Mouse (Mus musculus): ENCODE data around the gene Hoxb8. TPM values are rescaled to one million over a fixed set of nuclear protein-coding genes. Genes with fewer than 3 reads are reported as not detected.

The Hoxb8 gene
- 0.05 TPM for polyA plus RNA-seq (2012; fragmentation: generic; extraction: Trizol)

DNA sequence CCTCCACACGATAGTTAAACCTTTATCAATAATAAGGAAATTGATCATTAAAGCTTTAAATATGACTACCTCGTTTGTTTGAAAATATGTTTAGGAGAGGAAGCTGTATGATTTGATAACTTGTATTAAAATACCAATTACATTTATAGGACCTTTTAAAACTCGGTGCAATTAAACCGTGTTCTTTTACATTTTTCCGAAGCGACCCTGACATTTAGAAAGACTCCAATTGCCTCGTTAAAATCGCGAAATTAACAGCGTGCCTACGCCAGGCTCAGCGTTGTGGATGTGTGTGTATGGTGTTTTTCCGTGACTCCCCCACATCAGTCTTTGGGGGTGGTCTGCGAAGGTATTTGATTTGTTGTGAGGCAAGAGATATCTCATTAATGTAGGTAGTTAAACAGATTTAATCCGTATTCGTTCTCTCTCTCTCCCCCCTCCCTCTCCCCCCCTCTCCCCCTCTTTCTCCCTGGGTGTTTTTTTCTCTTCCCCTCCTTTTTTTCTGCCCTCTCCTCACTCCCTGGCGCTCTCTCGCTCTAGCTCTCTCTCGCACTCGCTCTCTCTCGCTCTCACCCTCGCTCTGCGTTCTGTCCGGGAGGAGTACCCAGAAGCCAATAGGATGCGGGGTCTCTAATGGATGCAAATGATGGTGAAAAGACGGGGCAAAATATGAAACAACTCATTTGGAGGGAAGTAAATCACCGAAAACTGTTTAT is at the start of gene Hoxb8:
TSS of gene Hoxb8 (plus strand) at position 51 of the 716 bp plus-strand sequence.
- TF ChIP-seq CEBPB (IDR thresholded peaks at IDR 0.05; ENCODE audit: insufficient read depth, poor library complexity, severe bottlenecking) (no peak), MAX (IDR thresholded peaks at IDR 0.05; ENCODE audit: low read depth) (no peak), REST (IDR thresholded peaks at IDR 0.05; ENCODE audit: insufficient read depth, insufficient read length) (no peak), TCF12 (IDR thresholded peaks at IDR 0.05; ENCODE audit: insufficient read depth, poor library complexity, severe bottlenecking) (no peak), USF1 (IDR thresholded peaks at IDR 0.05; ENCODE audit: low read depth) (no peak), TCF3 (IDR thresholded peaks at IDR 0.05; ENCODE audit: insufficient read length, low read depth) (no peak), SRF (IDR thresholded peaks at IDR 0.05; ENCODE audit: control insufficient read depth, insufficient read length, low read depth) (no peak), E2F4 (IDR thresholded peaks at IDR 0.05; ENCODE audit: insufficient read depth) (no peak), MYOG (IDR thresholded peaks at IDR 0.05; ENCODE audit: control insufficient read depth in 1 of 3, insufficient read depth in 1 of 3, insufficient read length in 2 of 3, low read depth in 2 of 3) (no peak), POLR2AphosphoS2 (IDR thresholded peaks at IDR 0.05; ENCODE audit: insufficient read length, low read depth) (no peak), POLR2A (IDR thresholded peaks at IDR 0.05; ENCODE audit: insufficient read length, low read depth) (no peak), MYOD1 (IDR thresholded peaks at IDR 0.05; ENCODE audit: control insufficient read depth in 1 of 3, insufficient read length in 2 of 3, low read depth in 2 of 3) (no peak)
- Histone ChIP-seq H3K4me3 (no peak within 1 kb of the TSS), H3K27me3 (ENCODE audit: control insufficient read depth, insufficient read depth, insufficient read length) (peaks cover 91% of the 10 kb centered on the region), H3K36me3 (ENCODE audit: control insufficient read depth, insufficient read depth) (no peaks in the 10 kb centered on the region), H3K79me2 (ENCODE audit: control insufficient read depth, insufficient read depth) (no peaks in the 10 kb centered on the region), H3K4me2 (ENCODE audit: low read depth) (no peak within 1 kb of the TSS), H3ac (ENCODE audit: control insufficient read depth, insufficient read length) (no peak within 1 kb of the TSS)

DNA sequence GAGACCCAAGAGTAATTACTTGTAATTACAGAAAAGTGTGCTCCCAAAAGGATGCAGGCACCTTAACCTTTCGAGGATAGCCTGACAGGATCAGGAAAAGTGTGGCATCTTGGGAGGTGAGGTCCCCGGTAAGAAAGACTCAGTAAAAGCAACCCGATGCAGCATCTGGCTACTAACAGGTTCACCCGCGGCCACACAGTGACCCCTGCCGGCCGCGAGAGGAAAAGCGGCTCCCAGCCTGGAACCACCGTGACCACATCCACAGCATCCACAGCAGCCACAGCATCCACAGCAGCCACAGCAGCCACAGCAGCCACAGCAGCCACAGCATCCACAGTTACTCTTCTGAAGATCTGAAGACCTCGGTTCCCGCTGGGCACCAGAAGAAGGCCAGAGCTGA is 46.8 kb upstream of the Hoxb8 start:
- Histone ChIP-seq H3K36me3 (ENCODE audit: control insufficient read depth, insufficient read depth) (no peaks in the 10 kb centered on the region), H3K79me2 (ENCODE audit: control insufficient read depth, insufficient read depth) (no peaks in the 10 kb centered on the region), H3K4me3 (no peak overlapping the region), H3ac (ENCODE audit: control insufficient read depth, insufficient read length) (no peak overlapping the region), H3K27me3 (ENCODE audit: control insufficient read depth, insufficient read depth, insufficient read length) (peaks cover 48% of the 10 kb centered on the region), H3K4me2 (ENCODE audit: low read depth) (no peak overlapping the region)
- no peak for TF ChIP-seq USF1 (IDR thresholded peaks at IDR 0.05; ENCODE audit: low read depth)
- no peak for TF ChIP-seq POLR2A (IDR thresholded peaks at IDR 0.05; ENCODE audit: insufficient read length, low read depth)
- TF ChIP-seq TCF12 (IDR thresholded peaks at IDR 0.05; ENCODE audit: insufficient read depth, poor library complexity, severe bottlenecking): no peak
- TF ChIP-seq MAX (IDR thresholded peaks at IDR 0.05; ENCODE audit: low read depth): no peak
- TF ChIP-seq MYOD1 (IDR thresholded peaks at IDR 0.05; ENCODE audit: control insufficient read depth in 1 of 3, insufficient read length in 2 of 3, low read depth in 2 of 3): no peak
- TF ChIP-seq MYOG (IDR thresholded peaks at IDR 0.05; ENCODE audit: control insufficient read depth in 1 of 3, insufficient read depth in 1 of 3, insufficient read length in 2 of 3, low read depth in 2 of 3): no peak
- TF ChIP-seq POLR2AphosphoS2 (IDR thresholded peaks at IDR 0.05; ENCODE audit: insufficient read length, low read depth): no peak
- no peak for TF ChIP-seq CEBPB (IDR thresholded peaks at IDR 0.05; ENCODE audit: insufficient read depth, poor library complexity, severe bottlenecking)
- TF ChIP-seq REST (IDR thresholded peaks at IDR 0.05; ENCODE audit: insufficient read depth, insufficient read length): no peak
- no peak for TF ChIP-seq TCF3 (IDR thresholded peaks at IDR 0.05; ENCODE audit: insufficient read length, low read depth)
- no peak for TF ChIP-seq E2F4 (IDR thresholded peaks at IDR 0.05; ENCODE audit: insufficient read depth)
- no peak for TF ChIP-seq SRF (IDR thresholded peaks at IDR 0.05; ENCODE audit: control insufficient read depth, insufficient read length, low read depth)

DNA sequence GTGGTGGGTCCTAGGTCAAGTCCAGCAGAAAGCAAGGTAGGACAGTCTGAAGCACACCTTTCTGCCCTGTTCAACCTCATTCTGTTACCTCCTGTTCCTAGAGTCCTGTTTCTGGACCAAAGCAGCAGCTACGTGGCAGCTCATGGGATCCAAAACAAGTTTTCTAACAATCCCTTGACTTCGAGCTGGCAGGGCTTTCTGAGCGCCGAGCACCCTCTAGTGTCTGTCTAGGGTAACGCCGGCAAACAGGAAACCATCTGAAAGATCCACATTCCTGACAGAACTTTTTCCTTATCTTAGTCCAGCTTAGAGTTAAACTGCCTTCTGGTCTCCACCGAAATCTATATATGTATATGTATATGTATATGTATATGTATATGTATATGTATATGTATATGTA is 41.5 kb upstream of the Hoxb8 start:
- H3K27me3 ChIP-seq (ENCODE audit: control insufficient read depth, insufficient read depth, insufficient read length): peaks cover 29% of the 10 kb centered on the region
- H3K4me3 ChIP-seq: no peak overlapping the region
- H3K36me3 ChIP-seq (ENCODE audit: control insufficient read depth, insufficient read depth): no peaks in the 10 kb centered on the region
- no peak overlapping the region for H3K4me2 ChIP-seq (ENCODE audit: low read depth)
- TF ChIP-seq MYOD1 (IDR thresholded peaks at IDR 0.05; ENCODE audit: control insufficient read depth in 1 of 3, insufficient read length in 2 of 3, low read depth in 2 of 3) (no peak), CEBPB (IDR thresholded peaks at IDR 0.05; ENCODE audit: insufficient read depth, poor library complexity, severe bottlenecking) (no peak), TCF12 (IDR thresholded peaks at IDR 0.05; ENCODE audit: insufficient read depth, poor library complexity, severe bottlenecking) (no peak), REST (IDR thresholded peaks at IDR 0.05; ENCODE audit: insufficient read depth, insufficient read length) (no peak), TCF3 (IDR thresholded peaks at IDR 0.05; ENCODE audit: insufficient read length, low read depth) (no peak), POLR2A (IDR thresholded peaks at IDR 0.05; ENCODE audit: insufficient read length, low read depth) (no peak), POLR2AphosphoS2 (IDR thresholded peaks at IDR 0.05; ENCODE audit: insufficient read length, low read depth) (no peak), MYOG (IDR thresholded peaks at IDR 0.05; ENCODE audit: control insufficient read depth in 1 of 3, insufficient read depth in 1 of 3, insufficient read length in 2 of 3, low read depth in 2 of 3) (no peak), MAX (IDR thresholded peaks at IDR 0.05; ENCODE audit: low read depth) (no peak), E2F4 (IDR thresholded peaks at IDR 0.05; ENCODE audit: insufficient read depth) (no peak), USF1 (IDR thresholded peaks at IDR 0.05; ENCODE audit: low read depth) (no peak), SRF (IDR thresholded peaks at IDR 0.05; ENCODE audit: control insufficient read depth, insufficient read length, low read depth) (no peak)
- no peaks in the 10 kb centered on the region for H3K79me2 ChIP-seq (ENCODE audit: control insufficient read depth, insufficient read depth)
- H3ac ChIP-seq (ENCODE audit: control insufficient read depth, insufficient read length): no peak overlapping the region

DNA sequence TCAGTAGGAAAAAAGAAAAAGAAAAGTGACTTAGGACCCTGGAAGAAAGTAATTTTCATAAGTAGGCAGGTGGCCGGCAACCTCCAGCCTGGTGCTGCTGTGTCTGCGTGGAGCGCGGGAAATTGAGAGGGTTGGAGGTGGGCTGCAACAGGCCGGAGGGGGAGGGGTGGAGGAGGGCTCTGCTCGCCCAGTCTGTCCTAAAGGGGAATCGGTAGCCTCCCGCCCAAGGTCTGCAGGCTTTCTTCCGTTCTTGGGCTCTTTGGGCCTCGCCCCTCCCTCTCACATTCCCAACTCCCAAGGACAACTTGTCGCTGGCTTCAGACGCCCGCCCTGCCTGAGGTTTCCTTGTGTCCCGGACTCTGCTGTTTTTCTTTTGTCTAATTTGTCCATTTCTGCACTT is 30.8 kb upstream of the Hoxb8 start:
- Histone ChIP-seq H3K4me2 (ENCODE audit: low read depth) (no peak overlapping the region), H3K36me3 (ENCODE audit: control insufficient read depth, insufficient read depth) (no peaks in the 10 kb centered on the region), H3ac (ENCODE audit: control insufficient read depth, insufficient read length) (no peak overlapping the region), H3K4me3 (no peak overlapping the region), H3K79me2 (ENCODE audit: control insufficient read depth, insufficient read depth) (no peaks in the 10 kb centered on the region), H3K27me3 (ENCODE audit: control insufficient read depth, insufficient read depth, insufficient read length) (peaks cover 64% of the 10 kb centered on the region)
- TF ChIP-seq TCF12 (IDR thresholded peaks at IDR 0.05; ENCODE audit: insufficient read depth, poor library complexity, severe bottlenecking) (no peak), REST (IDR thresholded peaks at IDR 0.05; ENCODE audit: insufficient read depth, insufficient read length) (no peak), CEBPB (IDR thresholded peaks at IDR 0.05; ENCODE audit: insufficient read depth, poor library complexity, severe bottlenecking) (no peak), USF1 (IDR thresholded peaks at IDR 0.05; ENCODE audit: low read depth) (no peak), E2F4 (IDR thresholded peaks at IDR 0.05; ENCODE audit: insufficient read depth) (no peak), POLR2AphosphoS2 (IDR thresholded peaks at IDR 0.05; ENCODE audit: insufficient read length, low read depth) (no peak)
